Mouse (Mus musculus) monocyte, adult 5-6 weeks (primary cell): ENCODE results near the gene Arid1b. TPM values are rescaled to one million over a fixed set of nuclear protein-coding genes. Genes with fewer than 3 reads are reported as not detected.

Experiments used
- ATAC-seq: fragments of 153-309, 156-312 bp; replicated peaks from 2 replicates; pipeline ENCODE4 v1.8.0; 2017; ENCODE audit warnings: mild to moderate bottlenecking; ENCODE audit not compliant: low TSS enrichment, insufficient number of reproducible peaks, severe bottlenecking, poor library complexity, low FRiP score
- total RNA-seq: library from RNA; stranded (forward); fragments of 200-1000, 200-491, 200-594 nt; gene quantifications from 3 replicates; pipeline ENCODE4 v1.2.3, GENCODE M21; 2017

Gene Arid1b
- total RNA-seq, 1 experiment from 2014 or later = 15.9 TPM

DNA sequence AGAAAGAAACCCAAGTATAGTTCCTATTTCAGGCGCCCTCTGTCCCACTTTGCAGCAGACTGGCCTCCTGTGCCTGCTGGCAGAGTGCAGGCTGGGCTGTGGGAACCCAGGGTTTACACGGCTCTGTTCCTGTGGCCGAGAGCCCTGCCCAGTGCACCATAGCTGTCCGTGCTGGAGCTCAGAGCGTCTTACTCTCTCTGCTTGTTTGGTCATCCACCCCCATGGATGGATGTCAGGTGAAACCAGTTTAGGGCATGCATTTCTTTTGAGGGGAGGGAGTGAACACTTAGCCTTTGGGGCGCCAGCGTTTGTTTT, 301.8 kb downstream of the Arid1b start:
- ATAC-seq = no peak

GRCm38 (mm10) chr17:5297491-5297890, 303.4 kb downstream of the Arid1b start:
- no peak for ATAC-seq

DNA sequence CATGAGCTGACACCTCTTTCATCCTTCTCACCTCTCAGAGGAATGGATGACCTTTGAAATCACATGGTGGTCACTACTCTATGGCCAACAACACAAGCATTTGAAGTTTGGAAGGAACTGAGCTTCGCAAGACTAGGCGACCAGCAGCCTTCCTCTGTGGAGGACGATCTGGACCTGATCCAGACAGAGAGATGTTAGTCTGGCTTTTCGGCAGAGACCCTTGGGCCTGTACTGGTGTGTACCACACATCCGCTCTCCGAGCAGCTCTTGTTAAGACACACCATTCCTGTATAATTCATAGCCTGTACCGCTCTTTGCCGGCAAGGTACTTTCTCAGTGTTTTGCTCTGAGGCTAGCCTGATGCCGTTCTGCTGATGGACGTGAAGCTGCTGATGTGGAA, 303.9 kb downstream of the Arid1b start:
- no peak for ATAC-seq

DNA sequence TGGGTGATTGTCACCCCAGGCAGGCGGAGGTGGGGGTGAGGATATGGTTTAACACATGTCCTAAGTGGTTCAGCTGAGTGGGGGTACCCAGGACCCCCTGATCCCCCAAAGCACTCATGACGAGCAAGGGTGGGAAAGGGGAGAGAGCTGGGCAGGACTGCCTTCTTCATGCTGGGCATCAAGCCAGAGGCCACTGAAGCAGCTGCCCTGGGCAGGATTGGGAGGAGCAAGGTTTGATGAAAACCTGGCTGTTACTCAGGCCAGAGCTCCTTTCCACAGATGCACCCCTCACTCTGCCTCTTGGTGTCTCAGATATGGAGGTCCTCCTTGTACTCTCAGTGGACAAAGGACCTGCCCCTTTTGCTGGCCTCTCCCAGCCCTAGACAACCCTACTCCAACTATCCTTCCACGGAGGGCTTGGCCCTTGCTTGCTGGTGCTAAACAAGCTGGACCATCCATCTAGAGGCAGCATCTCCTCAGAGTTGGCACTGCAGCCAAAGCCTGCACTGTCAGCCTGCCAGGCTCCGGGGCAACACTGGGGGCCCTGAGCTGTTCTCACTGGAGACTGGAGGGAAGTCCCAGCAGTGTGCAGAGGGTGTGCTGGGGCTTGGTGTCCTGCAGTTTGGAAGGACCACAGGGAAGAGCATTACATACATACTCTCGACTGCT, 304.9 kb downstream of the Arid1b start:
- no peak for ATAC-seq

DNA sequence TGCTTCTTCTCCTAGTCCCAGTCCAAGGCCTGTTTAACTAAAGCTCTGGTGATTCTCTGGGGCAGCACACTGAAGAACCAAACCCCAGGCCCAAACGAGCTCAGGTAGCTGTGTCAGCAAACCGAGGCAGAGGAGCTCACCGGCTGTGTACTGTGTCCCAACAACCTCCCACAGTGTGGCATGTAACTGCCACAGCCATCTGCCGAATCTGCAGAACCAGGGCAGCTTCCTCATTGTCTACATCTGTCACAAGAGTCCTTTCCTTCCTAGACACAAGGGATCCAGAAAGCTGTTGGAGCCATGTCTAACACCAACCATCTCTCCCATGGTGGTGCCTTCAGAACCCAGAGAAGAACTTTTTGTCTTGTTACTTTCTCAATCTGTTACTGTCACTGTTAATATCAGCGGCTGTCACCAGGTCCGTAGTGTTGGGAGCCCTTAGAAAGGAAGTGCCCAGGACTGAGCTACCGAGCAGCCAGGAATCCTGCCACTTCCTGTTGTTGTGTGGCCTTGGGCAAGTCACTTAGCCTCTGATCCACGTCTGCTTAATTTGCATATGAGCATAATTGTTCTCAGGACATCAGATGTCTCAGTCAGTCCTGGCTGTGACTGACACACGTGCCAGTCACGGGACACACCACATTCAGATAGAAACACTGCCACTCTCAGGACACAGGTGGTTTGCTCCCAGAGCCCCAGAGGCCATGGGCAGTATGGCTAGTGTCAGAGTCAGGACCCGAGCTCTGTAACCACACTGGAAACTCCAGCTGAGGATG, 309.0 kb downstream of the Arid1b start:
- peak; percentile 69 for ATAC-seq

GRCm38 (mm10) chr17:5305783-5306477, 311.8 kb downstream of the Arid1b start:
- no peak for ATAC-seq

GRCm38 (mm10) chr17:5309930-5310329, 315.8 kb downstream of the Arid1b start:
- no peak for ATAC-seq

GRCm38 (mm10) chr17:5310425-5310888, 316.3 kb downstream of the Arid1b start:
- ATAC-seq = no peak

- no peak for ATAC-seq
Observed at GRCm38 (mm10) chr17:5311062-5311461, 316.9 kb downstream of the Arid1b start.

DNA sequence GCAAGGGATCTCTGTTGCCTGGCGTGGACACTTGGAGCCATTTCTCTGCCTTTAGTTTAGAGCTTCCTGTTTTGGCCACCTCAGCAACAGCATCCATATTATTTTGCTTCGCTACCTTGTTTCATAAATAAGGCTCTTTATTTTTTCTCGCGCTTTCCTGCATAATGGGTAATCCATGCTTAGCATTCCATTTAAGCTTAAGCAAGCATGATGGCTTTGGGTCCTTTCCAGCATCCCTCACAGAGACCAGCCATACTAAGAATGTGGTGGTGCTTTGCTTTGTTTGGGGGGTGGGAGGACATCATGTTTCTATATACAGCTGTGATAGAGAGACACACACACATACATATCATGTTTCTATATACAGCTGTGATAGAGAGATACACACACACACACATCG, 318.2 kb downstream of the Arid1b start:
- ATAC-seq = no peak

- ATAC-seq = no peak
Observed at GRCm38 (mm10) chr17:5314735-5315134, 320.6 kb downstream of the Arid1b start.

DNA sequence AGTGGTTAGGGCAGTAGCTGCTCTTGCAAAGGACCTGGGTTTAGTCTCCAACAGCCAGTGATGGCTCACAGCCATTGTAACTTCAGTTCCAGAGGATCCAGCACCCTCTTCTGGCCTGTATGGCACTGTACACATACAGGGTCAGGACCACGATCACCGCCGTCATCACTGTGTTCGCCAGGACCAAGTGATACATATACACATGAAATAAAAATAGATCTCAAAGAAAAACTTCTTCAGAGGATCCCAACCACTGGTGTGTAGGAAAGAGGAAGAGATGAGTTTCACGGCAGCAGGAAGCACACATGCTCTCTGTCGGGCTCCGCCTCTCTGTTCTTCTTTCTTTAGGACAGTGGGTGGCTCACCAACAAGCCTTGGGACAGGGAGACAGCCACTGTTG, 322.4 kb downstream of the Arid1b start:
- ATAC-seq = peak; percentile 74

GRCm38 (mm10) chr17:5321589-5322225, 327.6 kb downstream of the Arid1b start:
- ATAC-seq = no peak

- ATAC-seq = no peak
Observed at GRCm38 (mm10) chr17:5322594-5322993, 328.5 kb downstream of the Arid1b start.

DNA sequence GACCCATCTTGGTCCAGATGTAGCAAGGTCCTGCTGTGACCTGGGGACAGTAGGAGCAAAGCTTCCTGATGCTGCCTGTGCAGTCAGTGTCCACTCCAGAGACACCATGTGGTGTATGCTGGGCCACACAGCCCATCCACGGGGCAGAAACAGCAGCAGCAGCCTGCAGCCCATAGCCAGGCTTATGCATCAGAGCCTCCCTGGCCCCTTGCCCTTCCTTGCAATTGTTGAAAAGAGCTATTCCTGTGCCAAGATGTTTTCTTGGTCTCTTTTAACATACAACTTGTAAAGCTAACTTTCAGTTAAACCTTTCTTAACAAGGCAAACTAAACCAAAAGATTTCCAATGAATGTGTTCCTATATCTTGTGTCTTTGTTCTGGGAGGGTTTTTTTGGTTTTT, 329.6 kb downstream of the Arid1b start:
- ATAC-seq = no peak

DNA sequence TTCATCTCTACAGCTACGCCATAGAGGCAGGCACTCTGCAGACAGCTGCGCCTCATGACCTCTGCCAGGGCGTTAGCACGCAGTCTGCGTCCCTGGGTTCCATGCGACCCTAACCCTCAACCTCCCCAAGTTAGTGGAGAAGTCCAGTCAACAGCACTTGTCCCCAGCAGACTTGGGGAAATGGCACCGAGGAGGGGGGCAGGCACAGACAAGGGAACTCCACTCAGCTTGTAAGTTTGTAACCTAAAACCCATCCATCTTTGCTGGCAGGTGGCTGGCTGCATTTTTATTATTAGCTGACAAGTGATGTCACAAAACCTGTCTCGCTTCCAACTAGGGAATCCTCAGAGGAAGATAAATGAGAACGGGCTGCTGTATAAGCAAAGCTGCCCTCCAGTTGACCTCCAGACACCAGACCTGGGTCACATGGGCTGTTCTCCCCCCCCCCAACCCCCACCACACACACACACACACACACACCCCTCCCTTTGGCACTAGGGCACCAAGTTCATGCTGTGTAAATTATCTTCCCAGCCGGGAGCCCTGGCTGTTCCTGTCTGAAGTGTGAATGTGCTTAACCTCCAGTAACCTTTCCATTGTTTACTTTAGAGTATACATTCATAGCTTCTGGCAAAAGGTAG, 330.2 kb downstream of the Arid1b start:
- no peak for ATAC-seq

DNA sequence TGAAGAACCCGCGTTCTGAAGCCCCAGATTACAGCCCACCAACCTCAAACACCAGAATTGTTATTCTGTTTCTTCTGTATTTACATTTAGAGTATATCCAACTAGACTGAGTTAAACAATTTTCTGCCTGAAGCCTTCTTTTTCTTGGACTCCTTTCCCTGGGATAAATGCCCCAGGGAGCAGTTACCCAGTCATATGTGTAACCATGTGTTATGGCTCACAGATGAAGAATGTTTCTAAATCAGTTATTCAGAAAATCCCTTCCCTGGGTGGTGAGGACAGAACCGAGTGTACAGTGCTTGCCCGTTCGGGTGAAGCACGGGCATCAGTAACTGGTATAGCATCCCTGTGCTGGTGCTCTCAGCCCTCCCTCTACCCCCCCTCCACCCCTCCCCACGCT, 332.6 kb downstream of the Arid1b start:
- ATAC-seq = no peak

DNA sequence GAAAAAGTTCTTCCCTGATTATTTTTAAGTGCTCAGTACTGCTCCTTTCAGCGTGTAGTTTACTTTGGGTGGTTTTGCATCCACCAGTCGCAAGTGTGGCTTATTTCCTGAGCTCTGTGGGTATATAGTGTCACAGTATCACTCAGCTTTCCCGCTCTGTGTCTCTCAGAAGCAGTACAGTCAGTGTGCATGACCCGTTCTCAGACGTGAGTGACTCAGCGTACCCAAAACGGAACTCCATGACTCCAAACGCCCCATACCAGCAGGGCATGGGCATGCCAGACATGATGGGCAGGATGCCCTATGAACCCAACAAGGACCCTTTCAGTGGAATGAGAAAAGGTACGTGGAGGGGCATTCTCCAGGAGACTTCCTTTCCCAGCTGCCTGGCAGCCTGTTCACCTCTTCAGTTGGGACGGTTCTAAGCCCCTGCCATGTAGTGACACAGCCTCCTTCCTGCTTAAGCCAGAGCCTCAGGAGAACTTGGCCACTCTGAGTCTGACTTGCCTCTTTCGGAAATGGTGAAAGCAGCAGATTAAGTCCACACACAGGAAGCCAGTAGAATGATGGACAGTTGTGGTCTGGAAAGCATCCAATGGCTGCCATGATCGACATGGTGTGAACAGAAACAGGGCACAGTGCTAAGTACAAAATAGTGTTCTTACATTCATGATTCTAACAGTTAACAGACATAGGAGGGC, 333.5 kb downstream of the Arid1b start:
- ATAC-seq = 0 out of 2 replicates have a peak, but pooled peaks have one; percentile 25
